Mouse (Mus musculus) hindbrain, embryonic 11.5 days (tissue): Measurements from ENCODE around the gene Hacd4. TPM values are rescaled to one million over a fixed set of nuclear protein-coding genes. Genes with fewer than 3 reads are reported as not detected.

Experiments
- ATAC-seq: fragments of 200-750 bp; cut with Nextera tagmentation; 2 replicates; pipeline ENCODE4 v1.8.0; 2017; ENCODE audit warnings: mild to moderate bottlenecking, moderate TSS enrichment, moderate library complexity; ENCODE audit not compliant: low FRiP score
- DNase-seq: peaks from one replicate; pipeline ENCODE4 v3.0.0-alpha.2; 2015; ENCODE audit warnings: low spot score
- H3K27ac ChIP-seq: fragments of 300-500 bp; sonication (generic); 2 replicates; pipeline ENCODE4 v1.5.1; 2014; ENCODE audit warnings: mild to moderate bottlenecking, low read depth, low read length
- H3K27me3 ChIP-seq: fragments of 300-500 bp; sonication (generic); 2 replicates; pipeline ENCODE4 v1.6.1; 2014; ENCODE audit warnings: mild to moderate bottlenecking, low read length, moderate library complexity, mixed read lengths; ENCODE audit not compliant: control insufficient read depth, insufficient read depth
- H3K36me3 ChIP-seq: fragments of 300-500 bp; sonication (generic); 2 replicates; pipeline ENCODE4 v1.6.1; 2014; ENCODE audit warnings: mild to moderate bottlenecking, low read length, moderate library complexity, mixed read lengths; ENCODE audit not compliant: control insufficient read depth, insufficient read depth
- H3K4me1 ChIP-seq: fragments of 300-500 bp; sonication (generic); replicated peaks from 2 replicates; pipeline ENCODE4 v1.6.1; 2014; ENCODE audit warnings: low read length, mixed read lengths; ENCODE audit not compliant: control insufficient read depth, insufficient read depth
- H3K4me2 ChIP-seq: fragments of 300-500 bp; sonication (generic); replicated peaks from 2 replicates; pipeline ENCODE4 v1.6.1; 2014; ENCODE audit warnings: mild to moderate bottlenecking, low read depth, low read length
- H3K4me3 ChIP-seq: fragments of 300-500 bp; sonication (generic); 2 replicates; pipeline ENCODE4 v1.5.1; 2014; ENCODE audit warnings: low read depth, low read length
- H3K9ac ChIP-seq: fragments of 300-500 bp; sonication (generic); 2 replicates; pipeline ENCODE4 v1.6.1; 2014; ENCODE audit warnings: low read depth, low read length
- H3K9me3 ChIP-seq: fragments of 300-500 bp; sonication (generic); 2 replicates; pipeline ENCODE4 v1.6.1; 2016; ENCODE audit warnings: low read length; ENCODE audit not compliant: control insufficient read depth
- WGBS: fragments of 180-500 bp; shearing (Covaris S2); extraction: QIAGEN DNeasy Blood & Tissue Kit; methylation state at CpG from one replicate; pipeline ENCODE4 v1.1.7; 2014; 5-methylcytosine and 5-hydroxymethylcytosine counted together
- polyA plus RNA-seq: library from polyadenylated mRNA; unstranded; fragments of >200 nt; fragmentation: Nextera tagmentation; extraction: Ambion mirVana; gene quantifications from 2 replicates; pipeline ENCODE4 v1.2.1, GENCODE M21; 2014

The Hacd4 gene
- polyA plus RNA-seq, 1 experiment from 2014 or later: 4.8 TPM

DNA sequence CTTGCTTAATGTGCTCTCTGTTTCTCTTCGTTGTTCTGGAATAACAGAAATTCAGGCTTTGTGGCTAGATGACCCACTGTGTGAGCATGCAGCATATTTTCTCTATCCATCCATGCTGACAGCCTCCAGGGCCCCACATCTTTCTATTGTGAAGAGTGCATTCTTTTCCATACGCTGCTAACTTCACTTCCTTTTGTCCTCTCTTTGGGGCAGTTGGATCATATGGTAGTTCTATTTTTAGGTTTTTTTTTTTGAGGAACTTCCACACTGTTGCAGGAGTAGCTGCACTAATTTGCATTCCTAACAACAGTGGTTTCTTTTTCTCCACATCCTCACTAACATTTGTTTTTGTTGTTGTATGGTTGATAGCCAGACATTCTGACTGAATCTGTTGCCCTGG lies 23.7 kb downstream of the Hacd4 start:
- H3K27ac ChIP-seq: no peak overlapping the region
- no peaks in the 10 kb centered on the region for H3K9me3 ChIP-seq
- no peak overlapping the region for H3K4me3 ChIP-seq
- ATAC-seq (no peak), DNase-seq (no peak)
- no peaks in the 10 kb centered on the region for H3K27me3 ChIP-seq
- H3K9ac ChIP-seq: no peak overlapping the region
- H3K4me2 ChIP-seq: no peak overlapping the region
- H3K36me3 ChIP-seq: no peaks in the 10 kb centered on the region
- H3K4me1 ChIP-seq: 0 out of 2 replicates have a peak, but pooled peaks cover 2% of the 10 kb centered on the region
- 49% methylated on average over 2 of the region's 2 CpGs for WGBS

DNA sequence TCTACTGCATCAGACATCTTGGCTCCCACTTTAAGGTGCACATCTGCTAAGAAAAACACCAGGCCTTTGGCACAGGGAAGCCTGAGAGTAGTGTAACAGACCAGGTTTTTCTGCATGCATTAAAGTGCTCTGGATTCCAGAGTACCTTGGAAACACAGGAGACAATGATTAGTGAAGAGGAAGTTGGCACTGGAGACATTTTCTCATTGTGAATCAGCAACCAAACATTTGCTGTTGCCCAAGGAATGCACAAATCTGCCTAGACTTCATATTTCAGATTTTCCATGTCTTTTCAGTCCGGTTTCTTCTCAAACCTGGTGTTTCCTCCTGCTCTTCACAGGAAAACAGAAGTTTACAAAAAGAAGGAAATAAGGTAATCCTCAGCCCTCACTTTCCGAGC lies 26.4 kb downstream of the Hacd4 start:
- no peak for ATAC-seq
- no peaks in the 10 kb centered on the region for H3K9me3 ChIP-seq

DNA sequence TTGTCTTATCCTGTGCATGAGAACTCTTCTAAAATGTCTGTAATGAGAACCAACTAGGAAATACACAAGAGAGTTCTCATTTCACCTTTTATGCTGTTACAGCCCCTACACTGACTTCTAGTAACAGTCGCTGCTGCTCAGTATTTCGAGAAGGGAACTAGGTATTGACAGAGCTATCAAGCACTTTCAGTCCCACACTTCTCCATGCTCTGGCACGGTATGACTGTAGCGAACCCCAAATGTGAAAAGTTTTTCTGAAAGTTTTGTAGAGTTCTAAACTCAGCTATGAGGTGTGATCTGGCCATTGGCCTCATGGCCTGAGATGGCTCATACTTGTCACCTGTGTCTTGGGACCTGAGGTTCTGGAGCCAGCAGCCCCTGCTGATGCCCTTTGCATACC lies 29.4 kb downstream of the Hacd4 start:
- no peak for DNase-seq
- H3K9me3 ChIP-seq: no peaks in the 10 kb centered on the region
- 94% methylated on average over 4 of the region's 4 CpGs for WGBS
- no peaks in the 10 kb centered on the region for H3K36me3 ChIP-seq
- no peaks in the 10 kb centered on the region; the same call in 1 of the 2 replicates for H3K4me1 ChIP-seq
- no peak overlapping the region for H3K4me3 ChIP-seq
- no peaks in the 10 kb centered on the region for H3K27me3 ChIP-seq
- H3K27ac ChIP-seq: no peak overlapping the region
- no peak overlapping the region for H3K4me2 ChIP-seq
- no peak overlapping the region for H3K9ac ChIP-seq
- no peak for ATAC-seq

More for the DNA sequence above, 26.4 kb downstream of the Hacd4 start:
- no peaks in the 10 kb centered on the region for H3K36me3 ChIP-seq
- H3K4me2 ChIP-seq: no peak overlapping the region
- WGBS: 90% methylated on average over 2 of the region's 2 CpGs
- no peak overlapping the region for H3K4me3 ChIP-seq
- H3K27ac ChIP-seq: no peak overlapping the region
- 0 out of 2 replicates have a peak, but pooled peaks cover 2% of the 10 kb centered on the region for H3K4me1 ChIP-seq
- no peak overlapping the region for H3K9ac ChIP-seq
- no peak for DNase-seq
- no peaks in the 10 kb centered on the region for H3K27me3 ChIP-seq

DNA sequence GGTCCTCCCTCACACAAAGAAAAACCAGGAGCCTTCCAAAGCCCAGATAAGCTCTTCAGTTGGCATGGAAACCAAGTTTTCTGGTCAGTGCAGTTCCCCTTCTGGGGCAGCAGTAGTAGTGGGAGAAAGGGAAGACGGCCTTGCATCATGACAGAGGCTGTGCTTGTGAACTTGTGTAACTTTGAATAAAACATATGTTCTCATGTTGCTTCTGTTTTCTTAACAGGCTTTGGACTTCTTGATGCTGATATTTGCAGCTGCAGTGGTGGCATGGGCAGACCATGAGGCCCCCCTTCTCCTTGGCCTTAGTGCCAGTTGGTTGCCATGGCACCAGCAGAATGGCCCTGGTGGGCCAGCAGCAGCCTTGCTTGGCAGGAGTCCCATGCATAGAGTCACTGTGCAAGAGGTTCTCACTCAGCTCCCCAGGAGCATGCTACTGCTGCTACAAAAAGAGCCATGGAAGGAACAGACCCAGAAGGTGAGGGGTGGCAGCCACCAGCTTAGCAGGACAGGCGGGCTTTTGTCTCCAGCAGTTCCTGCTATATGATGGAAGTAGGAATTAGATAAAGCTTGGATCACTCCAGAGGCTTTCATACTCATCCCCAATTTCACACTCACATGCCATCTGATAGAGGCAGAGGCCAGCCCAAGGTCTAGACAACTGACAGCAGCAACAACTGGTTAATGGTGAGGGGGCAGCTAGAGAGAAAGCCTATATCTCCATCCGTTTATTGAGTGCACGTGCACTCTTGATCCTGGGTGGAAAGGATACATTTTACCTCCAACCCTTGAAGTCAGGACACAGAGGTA lies 31.6 kb downstream of the Hacd4 start:
- Histone ChIP-seq H3K4me1 (no peaks in the 10 kb centered on the region; the same call in 1 of the 2 replicates), H3K9me3 (no peaks in the 10 kb centered on the region), H3K9ac (no peak overlapping the region), H3K4me2 (no peak overlapping the region), H3K36me3 (no peaks in the 10 kb centered on the region), H3K27me3 (no peaks in the 10 kb centered on the region), H3K27ac (no peak overlapping the region), H3K4me3 (no peak overlapping the region)
- DNase-seq (peak; percentile 18), ATAC-seq (peak; percentile 75)
- WGBS: 85% methylated on average over 4 of the region's 4 CpGs

DNA sequence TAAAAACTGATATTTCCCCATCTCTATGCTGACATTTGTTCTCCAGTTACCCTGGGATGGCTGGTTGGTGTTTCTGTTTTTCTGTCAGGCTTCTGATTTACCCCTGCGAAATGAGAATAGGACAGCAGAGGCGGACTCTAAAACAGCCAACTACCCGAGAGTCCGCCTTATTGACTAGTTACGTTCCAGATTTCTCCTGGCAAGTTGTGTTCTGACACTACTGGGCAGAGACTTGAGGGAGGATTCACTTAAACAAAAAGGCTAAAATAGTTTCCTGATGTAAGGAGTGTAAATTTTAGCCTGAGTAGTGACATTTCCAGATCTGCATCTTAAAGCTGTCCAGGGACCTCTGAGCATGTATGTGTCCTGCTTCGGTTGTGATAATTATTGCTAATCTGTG lies 35.8 kb downstream of the Hacd4 start:
- Histone ChIP-seq H3K4me2 (no peak overlapping the region), H3K27me3 (no peaks in the 10 kb centered on the region), H3K4me3 (no peak overlapping the region), H3K9ac (no peak overlapping the region), H3K27ac (no peak overlapping the region), H3K4me1 (no peaks in the 10 kb centered on the region; the same call in 1 of the 2 replicates), H3K36me3 (no peaks in the 10 kb centered on the region), H3K9me3 (no peaks in the 10 kb centered on the region)
- ATAC-seq (no peak), DNase-seq (no peak)
- WGBS: 94% methylated on average over 6 of the region's 6 CpGs

DNA sequence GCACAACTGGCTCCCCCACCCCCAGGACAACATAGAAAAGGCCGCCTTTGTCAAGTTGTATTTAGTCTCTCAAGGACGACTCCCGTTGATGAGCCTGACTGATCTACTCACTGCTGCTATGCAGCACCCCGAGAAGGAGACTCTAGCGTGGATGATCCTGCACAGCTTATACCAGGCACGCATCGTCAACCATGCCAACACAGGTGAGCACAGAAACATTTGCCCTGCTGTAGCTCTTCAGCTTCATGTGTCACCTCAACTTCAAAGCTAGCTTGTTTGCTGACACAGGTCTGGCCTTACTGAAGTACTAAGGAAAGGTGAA lies 37.8 kb downstream of the Hacd4 start:
- no peaks in the 10 kb centered on the region for H3K27me3 ChIP-seq
- H3K9me3 ChIP-seq: no peaks in the 10 kb centered on the region
- no peak overlapping the region for H3K9ac ChIP-seq
- ATAC-seq: no peak
- H3K4me1 ChIP-seq: no peaks in the 10 kb centered on the region
- no peak overlapping the region for H3K4me2 ChIP-seq
- no peak overlapping the region for H3K27ac ChIP-seq
- H3K4me3 ChIP-seq: no peak overlapping the region
- H3K36me3 ChIP-seq: no peaks in the 10 kb centered on the region
- no peak for DNase-seq
- WGBS: 87% methylated on average over 7 of the region's 7 CpGs

DNA sequence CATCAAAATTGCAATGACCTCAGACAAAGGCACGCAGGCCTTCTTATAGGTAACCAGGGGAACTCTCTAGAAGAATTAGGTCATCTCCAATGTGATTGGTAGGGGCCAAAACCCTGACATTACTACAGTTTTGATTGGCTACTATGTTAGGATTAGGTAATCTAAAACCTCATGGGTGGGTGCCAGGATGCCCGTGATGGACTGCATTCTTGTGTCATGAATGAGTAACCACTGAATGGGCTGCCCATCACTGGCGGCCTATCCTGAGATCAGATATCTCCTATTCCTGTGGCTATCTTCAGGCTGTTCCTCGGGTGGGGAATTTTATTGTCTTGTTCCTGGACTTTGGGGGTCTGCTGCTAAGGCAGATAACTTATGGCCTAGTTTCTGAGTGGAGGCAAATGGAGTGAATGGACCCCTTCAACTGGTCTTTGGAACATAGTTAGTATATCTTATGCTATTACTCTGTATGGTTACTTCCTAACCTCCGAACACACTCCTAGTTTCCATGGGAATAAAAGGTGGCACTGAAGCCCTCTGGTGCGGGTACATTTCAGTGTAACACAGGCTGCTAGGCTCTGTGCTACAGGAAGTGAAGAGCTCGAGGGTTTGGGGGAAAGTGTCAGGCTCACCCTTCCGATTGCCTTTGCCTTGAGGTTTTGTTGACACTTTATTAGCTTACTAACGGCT lies 38.3 kb downstream of the Hacd4 start:
- Histone ChIP-seq H3K27ac (no peak overlapping the region), H3K36me3 (no peaks in the 10 kb centered on the region), H3K27me3 (no peaks in the 10 kb centered on the region), H3K4me2 (no peak overlapping the region), H3K9ac (no peak overlapping the region), H3K4me1 (no peaks in the 10 kb centered on the region), H3K9me3 (no peaks in the 10 kb centered on the region), H3K4me3 (no peak overlapping the region)
- ATAC-seq (no peak), DNase-seq (no peak)
- WGBS: 78% methylated on average over 9 of the region's 9 CpGs

DNA sequence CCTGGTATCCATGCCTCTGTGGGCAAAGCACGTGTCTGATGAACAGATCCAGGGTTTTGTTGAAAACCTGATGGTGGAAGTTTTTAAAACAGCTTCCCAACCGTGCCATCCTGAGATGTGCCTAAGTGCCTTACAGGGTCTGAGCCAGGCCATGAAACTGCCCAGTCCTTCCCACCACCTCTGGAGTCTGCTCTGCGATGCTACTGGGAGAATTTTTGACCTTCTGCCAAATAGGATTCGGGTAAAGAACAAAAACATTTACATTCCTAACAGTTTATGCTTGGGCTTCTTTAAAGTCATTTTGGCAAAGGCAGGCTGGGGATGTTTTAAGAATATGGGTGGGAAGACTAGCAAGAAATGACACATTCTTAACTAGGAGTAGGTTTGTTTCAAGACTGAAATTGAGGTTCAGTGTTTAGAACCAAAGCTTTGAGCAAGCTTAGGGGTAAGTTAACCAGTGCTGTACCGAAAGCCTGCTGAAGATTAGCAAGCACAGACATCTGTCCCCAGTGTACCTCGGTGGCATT lies 41.7 kb downstream of the Hacd4 start:
- WGBS: 84% methylated on average over 6 of the region's 6 CpGs
- H3K4me3 ChIP-seq: no peak overlapping the region
- no peak overlapping the region for H3K27ac ChIP-seq
- H3K4me2 ChIP-seq: no peak overlapping the region
- no peaks in the 10 kb centered on the region for H3K36me3 ChIP-seq
- no peaks in the 10 kb centered on the region for H3K27me3 ChIP-seq
- ATAC-seq: no peak
- no peaks in the 10 kb centered on the region for H3K9me3 ChIP-seq
- no peaks in the 10 kb centered on the region for H3K4me1 ChIP-seq
- no peak for DNase-seq
- H3K9ac ChIP-seq: no peak overlapping the region

DNA sequence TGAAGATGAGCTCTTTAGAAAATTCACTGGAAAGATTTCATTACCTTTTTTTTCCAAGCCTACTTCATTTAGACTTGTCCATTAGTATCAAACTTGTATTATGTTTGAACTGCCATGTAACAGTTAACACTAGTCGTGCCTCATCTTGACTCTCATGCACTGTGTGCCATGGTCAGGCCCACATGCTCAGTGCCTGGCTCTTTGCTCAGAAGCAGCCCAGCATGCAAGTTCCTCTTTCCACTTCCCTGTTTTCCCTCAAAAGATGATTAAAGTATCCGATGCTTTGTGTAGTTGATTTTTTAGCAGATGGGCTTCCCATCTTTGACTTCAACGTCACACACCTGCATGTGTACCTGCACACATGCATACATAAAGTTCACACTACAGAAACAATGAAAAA lies 43.0 kb downstream of the Hacd4 start:
- ATAC-seq (no peak), DNase-seq (no peak)
- Histone ChIP-seq H3K27ac (no peak overlapping the region), H3K9ac (no peak overlapping the region), H3K4me1 (no peaks in the 10 kb centered on the region), H3K4me2 (no peak overlapping the region), H3K36me3 (no peaks in the 10 kb centered on the region), H3K9me3 (no peaks in the 10 kb centered on the region), H3K4me3 (no peak overlapping the region), H3K27me3 (no peaks in the 10 kb centered on the region)
- WGBS: 92% methylated on average over 3 of the region's 3 CpGs
